Mouse (Mus musculus) embryonic facial prominence, embryonic 14.5 days (tissue): Measurements from ENCODE around the gene Gm45623. TPM values are rescaled to one million over a fixed set of nuclear protein-coding genes. Genes with fewer than 3 reads are reported as not detected.
A peak's percentile ranks its signal among the peaks of the same experiment; 100 is the strongest.

ENCODE experiments used
- ATAC-seq: fragments of 200-750 bp; cut with Nextera tagmentation; 2 replicates; pipeline ENCODE4 v1.8.0; 2017; ENCODE audit warnings: low read depth, moderate number of reproducible peaks, moderate TSS enrichment
- DNase-seq: peaks from one replicate; pipeline ENCODE4 v3.0.0-alpha.2; 2015; ENCODE audit warnings: low spot score
- H3K27ac ChIP-seq: fragments of 300-500 bp; sonication (generic); replicated peaks from 2 replicates; pipeline ENCODE4 v1.5.1; 2014; ENCODE audit warnings: low read depth, mild to moderate bottlenecking, low read length, moderate library complexity
- H3K27me3 ChIP-seq: fragments of 300-500 bp; sonication (generic); replicated peaks from 2 replicates; pipeline ENCODE4 v1.6.1; 2014; ENCODE audit warnings: low read length; ENCODE audit not compliant: control insufficient read depth, insufficient read depth
- H3K36me3 ChIP-seq: fragments of 300-500 bp; sonication (generic); 2 replicates; pipeline ENCODE4 v1.6.1; 2014; ENCODE audit warnings: low read length, mixed read lengths; ENCODE audit not compliant: control insufficient read depth, insufficient read depth
- H3K4me1 ChIP-seq: fragments of 300-500 bp; sonication (generic); 2 replicates; pipeline ENCODE4 v1.6.1; 2014; ENCODE audit warnings: antibody characterized with exemption, low read length; ENCODE audit not compliant: control insufficient read depth, insufficient read depth
- H3K4me2 ChIP-seq: fragments of 300-500 bp; sonication (generic); 2 replicates; pipeline ENCODE4 v1.6.1; 2014; ENCODE audit warnings: low read depth, mild to moderate bottlenecking, low read length, moderate library complexity, mixed read lengths
- H3K4me3 ChIP-seq: fragments of 300-500 bp; sonication (generic); 2 replicates; pipeline ENCODE4 v1.5.1; 2014; ENCODE audit warnings: low read depth, mild to moderate bottlenecking, low read length
- H3K9ac ChIP-seq: fragments of 300-500 bp; sonication (generic); 2 replicates; pipeline ENCODE4 v1.6.1; 2014; ENCODE audit warnings: low read depth, mild to moderate bottlenecking, low read length, moderate library complexity, mixed read lengths
- H3K9me3 ChIP-seq: fragments of 300-500 bp; sonication (generic); 2 replicates; pipeline ENCODE4 v1.6.1; 2016; ENCODE audit warnings: low read length; ENCODE audit not compliant: control insufficient read depth
- WGBS: fragments of 180-500 bp; shearing (Covaris S2); extraction: QIAGEN DNeasy Blood & Tissue Kit; methylation state at CpG from one replicate; pipeline ENCODE4 v1.1.7; 2014; 5-methylcytosine and 5-hydroxymethylcytosine counted together
- polyA plus RNA-seq: library from polyadenylated mRNA; unstranded; fragments of >200 nt; fragmentation: Nextera tagmentation; extraction: Ambion mirVana; gene quantifications from 2 replicates; pipeline ENCODE4 v1.2.1, GENCODE M21; 2014

Gene Gm45623
- polyA plus RNA-seq, 1 experiment from 2014 or later: 0.49 TPM

- H3K27me3 ChIP-seq: peaks cover 19% of the 10 kb centered on the region
- no peaks in the 10 kb centered on the region for H3K9me3 ChIP-seq
- no peak overlapping the region for H3K9ac ChIP-seq
- no peak overlapping the region for H3K27ac ChIP-seq
- 62% methylated on average over 8 of the region's 8 CpGs for WGBS
- no peak overlapping the region for H3K4me2 ChIP-seq
- 0 out of 2 replicates have a peak, but pooled peaks cover 6% of the 10 kb centered on the region for H3K36me3 ChIP-seq
- ATAC-seq (no peak), DNase-seq (peak; percentile 19)
- no peak overlapping the region for H3K4me3 ChIP-seq
- H3K4me1 ChIP-seq: 0 out of 2 replicates have a peak, but pooled peaks cover 6% of the 10 kb centered on the region
These were observed 6.1 kb downstream of the Gm45623 start for GRCm38 (mm10) chr13:56747554-56747953.

GRCm38 (mm10) chr13:56746739-56747532 is 6.7 kb downstream of the Gm45623 start:
- Histone ChIP-seq H3K4me3 (no peak overlapping the region), H3K36me3 (0 out of 2 replicates have a peak, but pooled peaks cover 6% of the 10 kb centered on the region), H3K4me1 (0 out of 2 replicates have a peak, but pooled peaks cover under 1% of the 10 kb centered on the region), H3K9me3 (no peaks in the 10 kb centered on the region), H3K4me2 (no peak overlapping the region), H3K27ac (no peak overlapping the region), H3K9ac (no peak overlapping the region), H3K27me3 (peaks cover 14% of the 10 kb centered on the region)
- DNase-seq: no peak
- 55% methylated on average over 10 of the region's 10 CpGs for WGBS
- no peak for ATAC-seq

- no peak overlapping the region for H3K4me3 ChIP-seq
- no peak for DNase-seq
- peaks cover 42% of the 10 kb centered on the region for H3K36me3 ChIP-seq
- H3K27ac ChIP-seq: no peak overlapping the region
- no peak overlapping the region for H3K4me2 ChIP-seq
- no peak for ATAC-seq
- H3K27me3 ChIP-seq: no peaks in the 10 kb centered on the region
- no peaks in the 10 kb centered on the region for H3K4me1 ChIP-seq
- H3K9me3 ChIP-seq: no peaks in the 10 kb centered on the region
- H3K9ac ChIP-seq: no peak overlapping the region
- WGBS: 82% methylated on average over 6 of the region's 6 CpGs
These were observed 11.2 kb downstream of the Gm45623 start for GRCm38 (mm10) chr13:56742325-56742901.

- WGBS: 91% methylated on average over 7 of the region's 7 CpGs
- Histone ChIP-seq H3K27ac (no peak overlapping the region), H3K9ac (no peak overlapping the region), H3K36me3 (peaks cover 49% of the 10 kb centered on the region), H3K4me3 (no peak overlapping the region), H3K27me3 (no peaks in the 10 kb centered on the region), H3K9me3 (no peaks in the 10 kb centered on the region), H3K4me2 (no peak overlapping the region), H3K4me1 (no peaks in the 10 kb centered on the region)
- no peak for DNase-seq
- ATAC-seq: no peak
These were observed 11.9 kb downstream of the Gm45623 start for GRCm38 (mm10) chr13:56741691-56742090.

DNA sequence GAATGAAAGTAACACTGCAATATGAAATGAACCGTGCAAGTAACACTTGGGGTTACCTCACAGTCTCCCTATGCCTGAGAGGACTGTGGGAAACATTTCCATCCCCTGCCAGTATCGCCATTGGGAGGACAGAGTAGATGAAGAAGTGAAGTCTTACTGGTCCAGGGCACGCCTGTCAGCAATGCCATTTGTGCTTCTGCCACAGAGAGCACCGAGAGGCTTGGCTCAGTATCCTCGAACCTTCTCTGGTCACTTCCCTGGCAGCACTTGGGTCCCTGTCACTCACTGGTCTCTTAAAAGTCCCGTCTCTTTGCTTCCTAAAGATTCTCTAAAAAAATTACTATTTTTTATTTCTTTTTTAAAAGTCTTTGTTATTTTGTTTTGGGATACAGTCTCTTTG is 13.1 kb downstream of the Gm45623 start:
- Histone ChIP-seq H3K4me3 (no peak overlapping the region), H3K27me3 (no peaks in the 10 kb centered on the region), H3K9me3 (no peaks in the 10 kb centered on the region), H3K36me3 (peaks cover 59% of the 10 kb centered on the region), H3K27ac (no peak overlapping the region), H3K9ac (no peak overlapping the region), H3K4me1 (no peaks in the 10 kb centered on the region), H3K4me2 (no peak overlapping the region)
- DNase-seq (no peak), ATAC-seq (no peak)
- WGBS: 91% methylated on average over 6 of the region's 6 CpGs

DNA sequence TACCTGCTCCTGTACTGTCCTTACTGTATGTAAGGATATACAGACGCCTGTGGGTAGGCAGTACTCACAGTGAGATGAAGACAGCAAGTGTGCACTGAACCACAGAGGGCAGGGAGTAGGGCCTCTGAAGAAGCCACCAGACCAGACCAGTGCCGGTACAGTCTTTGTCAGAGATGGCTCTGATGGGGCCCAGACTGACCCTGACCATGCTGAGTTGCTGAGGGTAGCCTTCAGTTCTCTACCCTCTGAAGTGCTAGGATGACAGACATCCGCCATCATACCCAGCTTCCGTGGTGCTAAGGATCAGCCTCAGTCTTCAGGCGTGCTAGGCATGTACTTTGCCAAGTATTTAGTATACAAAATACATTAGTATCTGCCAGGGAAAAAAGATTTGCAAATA is 14.1 kb downstream of the Gm45623 start:
- Histone ChIP-seq H3K27ac (no peak overlapping the region), H3K36me3 (peaks cover 68% of the 10 kb centered on the region), H3K9me3 (no peaks in the 10 kb centered on the region), H3K4me2 (no peak overlapping the region), H3K9ac (no peak overlapping the region), H3K4me3 (no peak overlapping the region), H3K4me1 (no peaks in the 10 kb centered on the region), H3K27me3 (no peaks in the 10 kb centered on the region)
- DNase-seq (no peak), ATAC-seq (0 out of 2 replicates have a peak, but pooled peaks have one; percentile 26)
- 93% methylated on average over 5 of the region's 5 CpGs for WGBS

- Histone ChIP-seq H3K9me3 (no peaks in the 10 kb centered on the region), H3K4me2 (no peak overlapping the region), H3K36me3 (peaks cover 92% of the 10 kb centered on the region), H3K9ac (no peak overlapping the region), H3K4me1 (no peaks in the 10 kb centered on the region), H3K27me3 (no peaks in the 10 kb centered on the region), H3K27ac (no peak overlapping the region), H3K4me3 (no peak overlapping the region)
- 56% methylated on average over 6 of the region's 6 CpGs for WGBS
- DNase-seq: peak; percentile 38
- ATAC-seq: no peak
These were observed 18.3 kb downstream of the Gm45623 start for GRCm38 (mm10) chr13:56735212-56735875.

- no peak overlapping the region for H3K4me2 ChIP-seq
- no peaks in the 10 kb centered on the region for H3K9me3 ChIP-seq
- H3K27ac ChIP-seq: no peak overlapping the region
- 85% methylated on average over 4 of the region's 4 CpGs for WGBS
- ATAC-seq (no peak), DNase-seq (no peak)
- no peaks in the 10 kb centered on the region for H3K27me3 ChIP-seq
- H3K4me1 ChIP-seq: no peaks in the 10 kb centered on the region
- peaks cover 93% of the 10 kb centered on the region for H3K36me3 ChIP-seq
- H3K4me3 ChIP-seq: no peak overlapping the region
- no peak overlapping the region for H3K9ac ChIP-seq
These were observed 19.0 kb downstream of the Gm45623 start for GRCm38 (mm10) chr13:56734617-56735016.
